Mouse (Mus musculus): ENCODE measurements around the gene Tent4a.

GRCm38 (mm10) chr13:69547488-69548180 lies 13.2 kb upstream of the Tent4a start:
- no peak for TF ChIP-seq CTCF (IDR thresholded peaks at IDR 0.05; ENCODE audit: extremely low read depth, insufficient read depth, insufficient read length, insufficient replicate concordance)
- TF ChIP-seq POLR2A (IDR thresholded peaks at IDR 0.05; ENCODE audit: low read depth, low read length): no peak
